Mouse (Mus musculus) adrenal gland, adult (tissue): ENCODE measurements around the gene Aspn.
"Not testable (repeated sequence)": the region's sequence is repeated elsewhere in the genome, so short reads cannot be mapped to it uniquely, and the experiment has no call there.

Source experiments
- DNase-seq, 2 experiments: peaks; one replicate each; pipeline ENCODE4 v3.0.0; 2022 to 2023; ENCODE audit warnings: low spot score in 1 of 2; ENCODE audit not compliant: inconsistent age in 2 of 2

Gene Aspn

GRCm38 (mm10) chr13:49583859-49584258, 39.6 kb downstream of the Aspn start:
- DNase-seq = no peak

- no peak for DNase-seq
Observed at GRCm38 (mm10) chr13:49584307-49585005, 40.2 kb downstream of the Aspn start.

- no peak for DNase-seq
Observed at GRCm38 (mm10) chr13:49586062-49586461, 41.8 kb downstream of the Aspn start.

GRCm38 (mm10) chr13:49602541-49602940, 58.3 kb downstream of the Aspn start:
- not testable (repeated sequence) for DNase-seq

GRCm38 (mm10) chr13:49603603-49604002, 59.4 kb downstream of the Aspn start:
- no peak for DNase-seq

GRCm38 (mm10) chr13:49607714-49608113, 63.5 kb downstream of the Aspn start, which contains the start of gene Ogn:
Gene Ogn, plus strand, starts transcription at chr13:49608046.
- DNase-seq = no peak

GRCm38 (mm10) chr13:49608589-49609322, 64.5 kb downstream of the Aspn start:
- no peak for DNase-seq

GRCm38 (mm10) chr13:49617021-49617420, 72.8 kb downstream of the Aspn start:
- DNase-seq = no peak
